Mouse (Mus musculus): ENCODE measurements around the gene Arhgap32.
"Not testable (repeated sequence)": the region's sequence is repeated elsewhere in the genome, so short reads cannot be mapped to it uniquely, and the experiment has no call there.

The Arhgap32 gene

GRCm38 (mm10) chr9:32115786-32116185 is at the start of gene Arhgap32:
Arhgap32 (plus strand) TSS chr9:32116136.
- DNase-seq = no peak

GRCm38 (mm10) chr9:32072778-32073177 is 43.2 kb upstream of the Arhgap32 start:
- no peak for DNase-seq

- DNase-seq = no peak
Measured at GRCm38 (mm10) chr9:32088106-32088776, 27.7 kb upstream of the Arhgap32 start.

- no peak for DNase-seq
Measured at GRCm38 (mm10) chr9:32088882-32089281, 27.1 kb upstream of the Arhgap32 start.

- no peak for DNase-seq
Measured at GRCm38 (mm10) chr9:32093456-32093855, 22.5 kb upstream of the Arhgap32 start.

GRCm38 (mm10) chr9:32094351-32095120 is 21.4 kb upstream of the Arhgap32 start:
- DNase-seq = no peak

GRCm38 (mm10) chr9:32095511-32095910 is 20.4 kb upstream of the Arhgap32 start:
- DNase-seq = no peak

- no peak for DNase-seq
Measured at GRCm38 (mm10) chr9:32096541-32096940, 19.4 kb upstream of the Arhgap32 start.

GRCm38 (mm10) chr9:32097123-32097522 is 18.8 kb upstream of the Arhgap32 start:
- no peak for DNase-seq

GRCm38 (mm10) chr9:32098425-32099155 is 17.3 kb upstream of the Arhgap32 start:
- DNase-seq = no peak

- no peak for DNase-seq
Measured at GRCm38 (mm10) chr9:32100561-32100960, 15.4 kb upstream of the Arhgap32 start.

- no peak for DNase-seq
Measured at GRCm38 (mm10) chr9:32101488-32101887, 14.4 kb upstream of the Arhgap32 start.

GRCm38 (mm10) chr9:32104670-32105069 is 11.3 kb upstream of the Arhgap32 start:
- DNase-seq = no peak

- no peak for DNase-seq
Measured at GRCm38 (mm10) chr9:32110376-32110775, 5.6 kb upstream of the Arhgap32 start.

- no peak for DNase-seq
Measured at GRCm38 (mm10) chr9:32116272-32116671, 336 bp downstream of the Arhgap32 start.

- DNase-seq = no peak
Measured at GRCm38 (mm10) chr9:32117876-32118275, 1.9 kb downstream of the Arhgap32 start.

- DNase-seq = no peak
Measured at GRCm38 (mm10) chr9:32118433-32118832, 2.5 kb downstream of the Arhgap32 start.

GRCm38 (mm10) chr9:32119586-32119985 is 3.6 kb downstream of the Arhgap32 start:
- no peak for DNase-seq

- no peak for DNase-seq
Measured at GRCm38 (mm10) chr9:32120162-32120561, 4.2 kb downstream of the Arhgap32 start.

- DNase-seq = not testable (repeated sequence)
Measured at GRCm38 (mm10) chr9:32121271-32121670, 5.3 kb downstream of the Arhgap32 start.

GRCm38 (mm10) chr9:32136195-32136594 is 20.3 kb downstream of the Arhgap32 start:
- DNase-seq = no peak

- no peak for DNase-seq
Measured at GRCm38 (mm10) chr9:32136680-32137295, 20.9 kb downstream of the Arhgap32 start.
